Mouse (Mus musculus) C2C12 (cell line): ENCODE measurements around the gene Slc2a13. TPM values are rescaled to one million over a fixed set of nuclear protein-coding genes. Genes with fewer than 3 reads are reported as not detected.

Experiments
- H3K27me3 ChIP-seq: one replicate; pipeline ENCODE4 v1.6.1; 2011; ENCODE audit not compliant: control insufficient read depth, insufficient read depth, insufficient read length
- H3K36me3 ChIP-seq: one replicate; pipeline ENCODE4 v1.6.1; 2011; ENCODE audit not compliant: control insufficient read depth, insufficient read depth
- H3K4me3 ChIP-seq: one replicate; pipeline ENCODE4 v1.5.1; 2011; ENCODE audit warnings: mild to moderate bottlenecking, control low read depth; ENCODE audit not compliant: poor library complexity, insufficient read depth, severe bottlenecking
- H3K79me2 ChIP-seq: one replicate; pipeline ENCODE4 v1.6.1; 2011; ENCODE audit not compliant: control insufficient read depth, insufficient read depth
- H3K79me3 ChIP-seq: one replicate; pipeline ENCODE4 v1.6.1; 2011; ENCODE audit warnings: low read depth, control low read depth
- H3ac ChIP-seq: one replicate; pipeline ENCODE3; 2011; ENCODE audit warnings: low read depth; ENCODE audit not compliant: control insufficient read depth, insufficient read length
- CEBPB ChIP-seq: IDR thresholded peaks from one replicate; pipeline ENCODE4 v1.6.1; 2011; ENCODE audit warnings: low read depth, mild to moderate bottlenecking, control low read depth, moderate library complexity
- CTCF ChIP-seq: IDR thresholded peaks from one replicate; pipeline ENCODE4 v1.5.1; 2011; ENCODE audit not compliant: control insufficient read depth, insufficient read depth, insufficient read length
- FOSL1 ChIP-seq: IDR thresholded peaks from one replicate; pipeline ENCODE4 v1.8.0; 2011; ENCODE audit warnings: mild to moderate bottlenecking, low read length; ENCODE audit not compliant: poor library complexity, insufficient read depth, severe bottlenecking
- MAX ChIP-seq: IDR thresholded peaks from one replicate; pipeline ENCODE4 v1.6.1; 2011; ENCODE audit warnings: mild to moderate bottlenecking, control low read depth
- MYOD1 ChIP-seq: IDR thresholded peaks from one replicate; pipeline ENCODE4 v1.6.1; 2011; ENCODE audit warnings: low read depth; ENCODE audit not compliant: control insufficient read depth, insufficient read length
- MYOG ChIP-seq: IDR thresholded peaks from one replicate; pipeline ENCODE4 v1.6.1; 2011; ENCODE audit not compliant: control insufficient read depth, insufficient read length; ENCODE audit errors: extremely low read depth
- USF1 ChIP-seq: IDR thresholded peaks from one replicate; pipeline ENCODE4 v1.6.1; 2011; ENCODE audit warnings: low read depth, mild to moderate bottlenecking, control low read depth, moderate library complexity
- polyA plus RNA-seq: library from polyadenylated mRNA; unstranded; fragments of >200 nt; fragmentation: generic; extraction: Trizol; gene quantifications from one replicate; pipeline ENCODE4 v1.2.1, GENCODE M21; 2012; ENCODE audit warnings: missing spikeins

Slc2a13 gene
- polyA plus RNA-seq, 1 experiment = 0.25 TPM

DNA sequence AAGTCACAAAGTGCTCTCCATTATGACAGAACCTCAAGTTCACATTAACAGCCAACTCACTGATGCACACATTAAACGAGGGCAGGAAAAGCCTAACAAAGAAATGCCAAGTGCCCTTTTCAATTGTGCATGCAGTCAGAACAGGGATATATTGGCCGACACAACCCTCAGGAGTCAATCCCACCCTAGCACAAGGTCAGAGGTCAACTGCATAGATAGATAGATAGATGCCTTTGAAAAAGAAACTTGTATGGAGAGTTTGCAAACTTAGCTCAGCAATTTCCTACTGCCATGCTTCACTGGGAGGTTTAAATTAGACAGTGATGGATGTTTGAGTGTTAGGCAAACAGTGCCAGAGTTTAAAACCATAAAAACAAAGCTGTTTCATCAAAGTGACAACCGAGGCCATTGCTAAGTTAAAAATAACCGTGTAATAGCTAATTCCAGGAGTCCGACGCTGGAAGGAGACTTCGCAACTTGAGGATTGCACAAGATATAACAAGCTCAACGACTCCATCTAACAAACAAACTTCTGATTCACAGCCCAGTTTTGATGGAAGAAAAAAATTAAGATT, 194.2 kb downstream of the Slc2a13 start:
- Histone ChIP-seq H3K79me2 (no peaks in the 10 kb centered on the region), H3ac (no peak overlapping the region), H3K36me3 (no peaks in the 10 kb centered on the region), H3K4me3 (no peak overlapping the region), H3K79me3 (no peaks in the 10 kb centered on the region), H3K27me3 (no peaks in the 10 kb centered on the region)
- TF ChIP-seq CTCF (no peak), CEBPB (no peak), FOSL1 (no peak), MYOD1 (no peak), MYOG (no peak), USF1 (no peak), MAX (no peak)

DNA sequence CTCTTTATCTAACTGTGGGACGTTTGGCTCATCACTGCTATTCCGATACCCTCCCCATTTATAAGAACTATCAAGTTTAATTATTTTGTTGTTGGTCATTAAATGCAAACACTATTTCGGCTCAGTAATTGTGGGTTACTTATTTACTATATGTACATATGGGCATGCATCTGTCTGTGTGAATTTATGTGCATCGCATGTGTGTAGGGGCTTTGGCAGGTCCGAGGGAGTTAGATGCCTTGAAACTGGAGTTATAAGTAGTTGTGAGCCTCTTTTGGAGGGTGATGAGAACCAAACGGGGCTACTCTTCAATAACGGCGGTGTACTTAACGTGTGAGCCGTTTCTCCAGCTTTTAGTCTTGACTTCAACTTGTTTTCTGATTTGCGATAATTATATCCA, 195.5 kb downstream of the Slc2a13 start:
- H3K36me3 ChIP-seq = no peaks in the 10 kb centered on the region
- no peak for TF ChIP-seq USF1
- TF ChIP-seq CEBPB = no peak
- TF ChIP-seq FOSL1 = no peak
- no peak for TF ChIP-seq MYOG
- TF ChIP-seq CTCF = no peak
- no peak for TF ChIP-seq MAX
- no peak for TF ChIP-seq MYOD1
- no peak overlapping the region for H3K4me3 ChIP-seq
- H3K27me3 ChIP-seq = no peaks in the 10 kb centered on the region
- H3ac ChIP-seq = no peak overlapping the region
- H3K79me2 ChIP-seq = no peaks in the 10 kb centered on the region
- H3K79me3 ChIP-seq = no peaks in the 10 kb centered on the region

DNA sequence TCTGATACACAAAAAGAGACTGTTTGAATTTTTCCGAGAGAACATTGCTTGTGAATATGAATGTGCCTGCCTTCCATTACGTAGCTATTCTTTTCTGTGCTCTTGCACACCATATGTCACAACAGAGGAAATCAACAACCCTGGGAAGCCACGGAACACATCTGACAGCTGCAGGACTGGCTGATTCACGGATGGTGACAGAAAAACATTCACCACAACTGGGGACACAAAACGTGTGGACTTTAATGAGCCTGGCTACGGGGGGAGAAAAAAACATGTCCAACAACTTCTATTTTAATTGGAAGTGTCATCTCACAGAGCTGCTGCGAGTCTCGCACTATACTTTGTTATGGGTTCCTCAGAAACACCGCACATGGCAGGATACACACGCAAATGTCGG, 196.0 kb downstream of the Slc2a13 start:
- H3K79me2 ChIP-seq = no peaks in the 10 kb centered on the region
- no peak for TF ChIP-seq MAX
- TF ChIP-seq MYOG = no peak
- TF ChIP-seq MYOD1 = no peak
- TF ChIP-seq FOSL1 = no peak
- no peak for TF ChIP-seq USF1
- no peak for TF ChIP-seq CTCF
- H3K36me3 ChIP-seq = no peaks in the 10 kb centered on the region
- no peaks in the 10 kb centered on the region for H3K27me3 ChIP-seq
- H3ac ChIP-seq = no peak overlapping the region
- H3K4me3 ChIP-seq = no peak overlapping the region
- H3K79me3 ChIP-seq = no peaks in the 10 kb centered on the region

DNA sequence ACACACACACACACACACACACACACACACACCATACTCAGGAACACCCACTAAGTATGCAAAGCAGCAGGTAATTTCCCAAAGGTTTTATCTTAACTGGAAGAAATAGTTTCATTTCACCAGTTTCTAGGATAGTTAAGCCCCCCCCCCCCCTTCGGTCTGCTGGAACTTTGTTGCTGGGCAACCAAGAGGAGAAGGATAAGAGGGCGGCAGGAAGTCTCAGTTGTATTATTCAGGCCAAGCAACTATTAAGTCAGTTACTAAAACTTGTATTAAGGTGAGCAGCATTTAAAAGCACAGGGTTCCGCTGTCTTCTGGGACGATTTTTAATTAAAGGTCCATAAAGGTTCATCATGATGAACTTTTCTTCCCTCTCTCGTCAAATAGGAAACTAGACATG, 198.6 kb downstream of the Slc2a13 start:
- H3K27me3 ChIP-seq = no peaks in the 10 kb centered on the region
- H3K4me3 ChIP-seq = no peak overlapping the region
- TF ChIP-seq CEBPB (no peak), FOSL1 (no peak), MYOG (no peak), MAX (no peak), MYOD1 (no peak), CTCF (no peak), USF1 (no peak)

DNA sequence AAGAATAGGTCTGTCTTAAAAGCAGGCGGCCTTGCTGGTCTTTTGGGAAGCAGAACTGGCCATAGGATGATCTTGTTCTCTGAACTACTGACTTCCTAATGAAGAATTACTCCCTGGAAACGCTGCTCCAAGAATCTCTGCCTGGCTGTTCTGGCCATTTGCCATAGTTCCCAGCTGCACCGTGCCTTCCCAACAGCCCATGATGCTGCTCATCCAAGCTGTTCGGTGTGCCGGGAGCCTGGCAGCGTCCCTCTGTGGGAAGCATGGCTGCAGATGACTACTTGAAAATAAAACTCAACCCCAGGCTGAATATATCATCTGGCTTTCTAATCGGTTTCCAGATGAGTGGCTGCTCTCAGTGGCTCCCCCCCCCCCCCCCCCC, 199.9 kb downstream of the Slc2a13 start:
- Histone ChIP-seq H3K36me3 (no peaks in the 10 kb centered on the region), H3K79me3 (no peaks in the 10 kb centered on the region), H3ac (no peak overlapping the region), H3K4me3 (no peak overlapping the region), H3K27me3 (no peaks in the 10 kb centered on the region), H3K79me2 (no peaks in the 10 kb centered on the region)
- no peak for TF ChIP-seq MYOG

More for the DNA sequence above, 198.6 kb downstream of the Slc2a13 start:
- H3K36me3 ChIP-seq = no peaks in the 10 kb centered on the region
- no peaks in the 10 kb centered on the region for H3K79me2 ChIP-seq
- H3ac ChIP-seq = no peak overlapping the region
- no peaks in the 10 kb centered on the region for H3K79me3 ChIP-seq

DNA sequence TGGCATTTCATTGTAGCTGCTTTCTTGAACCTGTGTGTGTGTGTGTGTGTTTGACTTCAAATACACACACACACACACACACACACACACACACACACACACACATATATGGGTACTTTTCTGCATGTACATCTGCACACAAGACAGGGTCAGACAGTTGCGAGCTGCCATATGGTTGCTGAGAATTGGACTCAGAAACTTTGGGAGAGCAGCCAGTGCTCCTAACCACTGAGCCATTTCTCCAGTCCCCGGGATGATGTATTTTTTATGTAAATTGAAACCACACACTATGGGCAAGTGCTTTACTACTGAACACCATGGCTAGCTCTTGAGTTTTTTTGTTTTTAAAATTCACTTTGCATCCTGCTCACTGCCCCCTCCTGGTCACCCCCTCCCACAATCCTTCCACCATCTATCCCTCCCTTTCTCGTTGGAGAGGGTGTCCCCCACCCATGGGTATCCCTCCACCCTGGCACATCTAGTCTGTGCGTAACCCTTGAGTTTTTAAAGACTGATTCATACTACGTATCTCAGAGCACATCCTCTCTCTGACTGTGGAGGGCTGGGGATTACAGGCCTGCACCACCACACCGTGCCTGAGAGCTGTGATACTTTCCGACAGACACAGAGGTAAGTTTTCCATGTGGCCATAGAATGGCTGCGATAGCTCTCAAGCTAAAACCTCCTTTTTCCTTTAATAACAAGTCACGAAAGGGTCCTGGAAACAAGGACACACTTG, 200.4 kb downstream of the Slc2a13 start:
- TF ChIP-seq USF1 (no peak), FOSL1 (no peak)
- H3K4me3 ChIP-seq = no peak overlapping the region

More for the DNA sequence above, 200.4 kb downstream of the Slc2a13 start:
- Histone ChIP-seq H3K36me3 (no peaks in the 10 kb centered on the region), H3K79me2 (no peaks in the 10 kb centered on the region), H3ac (no peak overlapping the region), H3K79me3 (no peaks in the 10 kb centered on the region), H3K27me3 (no peaks in the 10 kb centered on the region)
